Mouse (Mus musculus): Measurements from ENCODE around the gene Col28a1. TPM values are rescaled to one million over a fixed set of nuclear protein-coding genes. Genes with fewer than 3 reads are reported as not detected.

Gene Col28a1
- 3.0 and 3.3 TPM in 2 replicates for polyA plus RNA-seq (2015; fragmentation: Nextera tagmentation; extraction: Ambion mirVana)

DNA sequence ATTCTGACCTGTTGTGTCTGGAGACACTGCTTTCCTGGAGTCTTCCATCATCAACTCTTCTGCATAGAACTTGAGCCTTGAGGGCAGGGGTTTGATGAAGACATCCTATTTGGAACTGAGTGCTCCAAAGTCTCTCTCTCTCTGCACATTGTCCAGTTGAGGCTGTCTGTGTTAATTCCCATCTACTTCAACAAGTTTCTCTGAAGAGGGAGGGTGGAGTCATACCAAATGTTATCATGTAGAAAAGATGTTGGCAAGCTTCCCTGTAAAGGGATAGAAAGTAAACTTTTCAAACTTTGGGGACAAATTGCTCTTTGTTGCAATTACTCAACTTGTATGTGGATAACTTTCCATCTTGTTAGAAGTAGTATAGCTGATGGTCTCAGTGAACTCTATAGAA, at the start of gene Col28a1:
Gene Col28a1 (minus strand): TSS at position 101 of the 400 bp plus-strand sequence.

DNA sequence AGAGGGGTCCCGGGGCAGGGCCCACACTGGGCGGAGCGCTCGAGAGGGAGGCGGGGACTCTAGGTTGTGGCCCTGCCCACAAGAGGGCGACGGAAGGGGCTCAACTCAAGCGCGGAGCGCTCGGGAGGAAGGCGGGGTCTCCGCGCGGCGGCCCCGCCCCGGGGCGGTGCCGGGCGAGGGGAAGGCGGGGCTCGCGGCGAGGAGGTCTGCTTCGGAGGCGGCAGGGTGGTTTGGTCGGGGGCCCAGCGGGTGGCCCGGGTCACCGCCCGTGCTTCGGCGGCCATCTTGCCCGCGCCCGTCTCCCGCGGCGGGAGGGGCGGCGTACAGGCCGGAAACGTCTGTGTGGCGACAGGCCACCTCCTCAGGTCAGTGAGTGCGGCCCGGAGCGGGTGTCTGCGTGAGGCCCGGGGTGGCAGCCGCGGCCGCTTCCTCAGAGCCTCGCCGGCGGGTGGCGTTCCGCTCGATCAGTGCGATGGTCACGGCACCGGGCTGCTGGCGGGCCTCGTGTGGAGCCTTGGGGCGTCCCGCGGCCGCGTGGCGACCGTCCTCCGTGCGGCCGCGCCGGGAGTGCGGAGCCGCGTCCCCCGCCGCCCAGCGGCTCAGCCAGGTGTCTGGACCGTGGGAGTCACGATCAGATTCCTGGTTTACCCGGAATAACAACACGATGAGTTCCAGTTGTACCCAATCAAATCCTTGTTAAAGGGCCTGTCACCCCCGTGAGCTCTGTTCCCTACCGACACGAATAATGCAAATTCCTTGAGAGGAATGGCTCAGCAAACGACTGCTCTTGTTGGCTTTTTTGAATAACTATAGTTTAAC, 16.8 kb upstream of the Col28a1 start, which contains the start of gene Mios:
Gene Mios (plus strand): TSS at position 176 of the 819 bp plus-strand sequence.

Other genes with a start within 250 kb of the Col28a1 start
- gene Mios, start 16.6 kb upstream of the Col28a1 start, polyA plus RNA-seq (2015; fragmentation: Nextera tagmentation; extraction: Ambion mirVana), result 18.9 and 19.3 TPM in 2 replicates
- gene Rpa3, start 66.6 kb upstream of the Col28a1 start, polyA plus RNA-seq (2015; fragmentation: Nextera tagmentation; extraction: Ambion mirVana), result 41.7 and 52.5 TPM in 2 replicates
- gene Umad1, start 66.7 kb upstream of the Col28a1 start, polyA plus RNA-seq (2015; fragmentation: Nextera tagmentation; extraction: Ambion mirVana), result 57.9 and 63.0 TPM in 2 replicates
- 3.5 and 4.3 TPM in 2 replicates for gene Gm45062, start 66.8 kb upstream of the Col28a1 start, polyA plus RNA-seq (2015; fragmentation: Nextera tagmentation; extraction: Ambion mirVana)

Measured in neural tube, postnatal 0 days (tissue).